Mouse (Mus musculus): ENCODE data around the gene Serinc3. TPM values are rescaled to one million over a fixed set of nuclear protein-coding genes. Genes with fewer than 3 reads are reported as not detected.

Gene Serinc3
- total and polyA plus RNA-seq, 3 experiments, result 345 to 611 (median 467) TPM

GRCm38 (mm10) chr2:163645700-163646460 lies 949 bp upstream of the Serinc3 start (continued):
- no peak for TF ChIP-seq JUN (IDR thresholded peaks at IDR 0.05; ENCODE audit: insufficient read depth, low read depth, low read length)
- peak; percentile 43; the same call in 1 of the 2 replicates for TF ChIP-seq CHD2 (IDR thresholded peaks at IDR 0.05; ENCODE audit: low read length)
- TF ChIP-seq ETS1 (conservative IDR thresholded peaks at IDR 0.05; ENCODE audit: low read depth, low read length), result peak; percentile 63; the same call in 1 of the 2 replicates
- TF ChIP-seq KAT2A (IDR thresholded peaks at IDR 0.05; ENCODE audit: insufficient replicate concordance, low read length), result 0 out of 2 replicates have a peak, but pooled peaks have one; percentile 46
- TF ChIP-seq JUND (conservative IDR thresholded peaks at IDR 0.05; ENCODE audit: low read depth, low read length), result 0 out of 2 replicates have a peak, but pooled peaks have one; percentile 10
- no peak for TF ChIP-seq UBTF (IDR thresholded peaks at IDR 0.05; ENCODE audit: low read depth, low read length)
- peak; percentile 51 for TF ChIP-seq ZNF384 (IDR thresholded peaks at IDR 0.05; ENCODE audit: low read depth, low read length)
- TF ChIP-seq MAFK (IDR thresholded peaks at IDR 0.05; ENCODE audit: insufficient replicate concordance, low read length), result peak; percentile 37; the same call in 1 of the 2 replicates
- TF ChIP-seq HCFC1 (IDR thresholded peaks at IDR 0.05; ENCODE audit: low read depth, low read length), result peak; percentile 23; the same call in 1 of the 2 replicates
- no peak for TF ChIP-seq MXI1 (IDR thresholded peaks at IDR 0.05; ENCODE audit: low read depth, low read length)

- H3K9me3 ChIP-seq (replicated peaks; ENCODE audit: low read length), result no peaks in the 10 kb centered on the region
- peak overlapping the region; percentile 84 for H3K9ac ChIP-seq (ENCODE audit: insufficient read depth, low read depth)
- peaks cover 51% of the 10 kb centered on the region for H3K79me2 ChIP-seq (replicated peaks; ENCODE audit: control insufficient read depth, extremely low read depth, insufficient read depth, poor library complexity, severe bottlenecking)
- no peaks in the 10 kb centered on the region for H3K27me3 ChIP-seq (replicated peaks)
- H3K4me2 ChIP-seq (ENCODE audit: insufficient read depth, low read depth, poor library complexity, severe bottlenecking), result peak overlapping the region; percentile 74; the same call in 1 of the 2 replicates
- no peak for DNase-seq (ENCODE audit: extremely low read depth)
- peaks cover 3 to 36% of the 10 kb centered on the region in 2 experiments for H3K4me1 ChIP-seq (ENCODE audit: control insufficient read depth in 1 of 2, insufficient read depth in 2 of 2)
- peak overlapping the region; percentile 71 to 77 (median 75) for H3K4me3 ChIP-seq (replicated peaks in 1 of 3; ENCODE audit: low read depth in 2 of 3, low read length in 2 of 3, poor library complexity in 1 of 3)
- in situ Hi-C loops (cut with MboI; ENCODE audit: low pct_ligation_motif_present, low pct_unique_long_range_greater_than_20kb, low sequenced_read_pairs) (no loop called here), dilution Hi-C loops (cut with MboI; ENCODE audit: extremely low pct_ligation_motif_present, extremely low pct_unique_long_range_greater_than_20kb, low sequenced_read_pairs) (no loop called here)
- peak; percentile 11 for TF ChIP-seq SIN3A (IDR thresholded peaks at IDR 0.05; ENCODE audit: low read length)
- no peak for TF ChIP-seq ETS1 (conservative IDR thresholded peaks at IDR 0.05; ENCODE audit: low read depth, low read length)
- peaks cover 18 to 24% of the 10 kb centered on the region in 2 experiments for H3K36me3 ChIP-seq (replicated peaks in 1 of 2; ENCODE audit: control insufficient read depth in 1 of 2, insufficient read depth in 1 of 2, low read length in 1 of 2)
- H3K27ac ChIP-seq (ENCODE audit: insufficient read depth, low read depth), result peak overlapping the region; percentile 98
Measured at GRCm38 (mm10) chr2:163644047-163644446, 884 bp downstream of the Serinc3 start.

GRCm38 (mm10) chr2:163643576-163643971 lies 1.4 kb downstream of the Serinc3 start:
- Histone ChIP-seq H3K4me2 (ENCODE audit: insufficient read depth, low read depth, poor library complexity, severe bottlenecking) (peak overlapping the region; percentile 74), H3K9ac (ENCODE audit: insufficient read depth, low read depth) (peak overlapping the region; percentile 84), H3K27me3 (replicated peaks) (no peaks in the 10 kb centered on the region), H3K27ac (ENCODE audit: insufficient read depth, low read depth) (peak overlapping the region; percentile 98), H3K36me3 (replicated peaks in 1 of 2; ENCODE audit: control insufficient read depth in 1 of 2, insufficient read depth in 1 of 2, low read length in 1 of 2) (peaks cover 21 to 28% of the 10 kb centered on the region in 2 experiments), H3K4me3 (replicated peaks in 1 of 3; ENCODE audit: low read depth in 2 of 3, low read length in 2 of 3, poor library complexity in 1 of 3) (peak overlapping the region; percentile 71 to 77 (median 75)), H3K9me3 (replicated peaks; ENCODE audit: low read length) (no peaks in the 10 kb centered on the region), H3K4me1 (ENCODE audit: control insufficient read depth in 1 of 2, insufficient read depth in 2 of 2) (peaks cover 5 to 39% of the 10 kb centered on the region in 2 experiments), H3K79me2 (replicated peaks; ENCODE audit: control insufficient read depth, extremely low read depth, insufficient read depth, poor library complexity, severe bottlenecking) (peaks cover 56% of the 10 kb centered on the region)
- dilution Hi-C loops (cut with MboI; ENCODE audit: extremely low pct_ligation_motif_present, extremely low pct_unique_long_range_greater_than_20kb, low sequenced_read_pairs) (no loop called here), in situ Hi-C loops (cut with MboI; ENCODE audit: low pct_ligation_motif_present, low pct_unique_long_range_greater_than_20kb, low sequenced_read_pairs) (no loop called here)
- TF ChIP-seq JUND (conservative IDR thresholded peaks at IDR 0.05; ENCODE audit: low read depth, low read length) (no peak), KAT2A (IDR thresholded peaks at IDR 0.05; ENCODE audit: insufficient replicate concordance, low read length) (no peak), ZMIZ1 (IDR thresholded peaks at IDR 0.05; ENCODE audit: low read depth, low read length) (peak; percentile 13; the same call in 1 of the 2 replicates), POLR2A (IDR thresholded peaks at IDR 0.05; ENCODE audit: low read depth, low read length) (peak; percentile 21; the same call in 1 of the 2 replicates), POLR2AphosphoS2 (IDR thresholded peaks at IDR 0.05; ENCODE audit: low read depth, low read length) (peak; percentile 93), ELF1 (IDR thresholded peaks at IDR 0.05; ENCODE audit: low read depth, low read length) (no peak), RCOR1 (conservative IDR thresholded peaks at IDR 0.05; ENCODE audit: low read depth, low read length) (0 out of 2 replicates have a peak, but pooled peaks have one; percentile 57), HCFC1 (IDR thresholded peaks at IDR 0.05; ENCODE audit: low read depth, low read length) (peak; percentile 5; the same call in 1 of the 2 replicates), SIN3A (IDR thresholded peaks at IDR 0.05; ENCODE audit: low read length) (peak; percentile 2; the same call in 1 of the 2 replicates)
- no peak for DNase-seq (ENCODE audit: extremely low read depth)

All from CH12.LX (cell line).